Mouse (Mus musculus) urinary bladder, postnatal 36 days (tissue): ENCODE data around the gene Gmnn.

Experiments used
- DNase-seq, 2 experiments: peaks; one replicate each; pipeline ENCODE4 v3.0.0; 2022; ENCODE audit warnings: low spot score in 2 of 2, mixed read lengths in 1 of 2

The Gmnn gene

DNA sequence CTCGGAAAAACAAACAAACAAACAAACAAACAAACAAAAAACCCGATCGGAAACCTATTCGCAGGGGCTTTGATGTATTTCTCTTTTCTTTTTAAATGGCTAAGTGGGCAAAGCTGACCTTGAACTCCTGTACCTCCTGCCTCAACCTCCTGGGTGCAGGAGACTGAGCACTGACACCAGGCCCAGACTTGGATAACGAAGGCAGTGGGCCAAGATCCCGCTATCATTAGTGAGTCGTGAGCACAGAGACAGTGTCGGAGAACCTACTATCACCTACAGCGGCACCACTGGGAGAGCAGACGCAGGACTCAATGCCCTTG, 680 bp downstream of the Gmnn start:
- no peak for DNase-seq

DNA sequence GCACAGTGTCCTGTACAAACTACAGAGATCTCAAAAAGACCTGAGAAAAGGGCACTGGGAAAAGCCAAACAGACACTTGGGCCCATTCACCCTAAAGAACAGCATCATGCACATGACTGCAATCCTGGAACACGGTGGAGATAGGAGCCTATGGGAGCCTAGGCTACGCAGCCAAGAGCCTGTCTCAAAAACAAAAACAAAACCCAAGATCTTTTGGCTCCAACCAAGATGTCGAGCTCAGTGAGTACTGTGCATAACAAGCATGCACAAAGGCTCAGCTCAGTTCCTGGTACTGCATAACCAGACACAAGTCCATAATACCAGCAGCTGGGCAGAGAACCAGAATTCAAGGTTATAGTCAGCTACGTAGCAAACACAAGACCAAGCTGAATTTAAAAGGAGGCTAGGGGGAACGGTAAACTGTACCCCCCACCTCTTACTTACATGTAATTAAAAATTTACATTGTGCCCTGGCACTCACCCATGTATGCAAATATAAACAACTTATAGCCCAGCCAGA, 1.3 kb downstream of the Gmnn start:
- no peak for DNase-seq

- DNase-seq = no peak
Measured at GRCm38 (mm10) chr13:24759451-24759850, 2.3 kb downstream of the Gmnn start.

GRCm38 (mm10) chr13:24757820-24758564, 3.7 kb downstream of the Gmnn start:
- no peak for DNase-seq

GRCm38 (mm10) chr13:24756756-24757155, 5.0 kb downstream of the Gmnn start:
- DNase-seq = no peak

- peak; percentile 12 to 15 for DNase-seq
Measured at GRCm38 (mm10) chr13:24751396-24751795, 10.3 kb downstream of the Gmnn start.

- DNase-seq = no peak
Measured at GRCm38 (mm10) chr13:24750807-24751206, 10.9 kb downstream of the Gmnn start.

DNA sequence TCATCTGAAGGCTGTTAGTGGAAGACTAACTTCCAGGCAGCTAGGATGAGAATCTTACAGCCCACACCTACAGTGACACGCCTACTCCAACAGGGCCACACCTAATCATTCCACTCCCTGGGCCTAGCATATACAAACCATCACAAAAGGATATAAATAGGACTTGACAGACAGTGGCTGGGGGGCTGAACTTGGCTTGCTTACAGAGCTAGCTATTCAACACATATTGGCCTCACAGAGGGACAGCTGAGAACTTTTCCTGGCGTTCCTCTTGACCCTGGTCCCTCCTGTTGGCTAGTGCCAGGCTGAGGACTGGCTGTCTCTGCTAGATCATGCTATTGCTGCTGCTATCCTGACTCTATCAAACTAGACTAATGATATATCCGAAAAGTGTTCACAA, 13.9 kb downstream of the Gmnn start:
- DNase-seq = no peak

DNA sequence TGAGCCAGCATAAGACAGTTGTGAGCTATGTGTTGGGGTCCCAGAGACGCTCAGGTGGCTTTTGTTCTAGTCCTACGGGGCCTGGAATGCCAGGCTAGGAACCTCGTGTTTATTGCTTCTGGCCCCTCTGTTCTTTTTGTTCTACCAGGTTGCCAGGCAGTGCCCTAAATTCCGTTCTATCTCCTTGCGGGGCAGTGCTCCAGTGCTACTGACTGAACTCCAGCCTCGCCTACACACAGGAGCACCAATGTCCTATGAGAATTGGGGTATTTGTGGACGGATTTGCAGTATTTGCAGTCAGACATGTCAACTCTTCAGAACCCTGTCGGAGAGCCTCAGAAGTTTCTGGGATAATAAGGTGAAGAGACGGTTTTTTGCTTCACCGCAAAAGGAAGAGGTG, 20.7 kb downstream of the Gmnn start, which contains the start of gene Armh2:
Armh2 (plus strand) TSS at position 205 of the 400 bp plus-strand sequence.
- no peak for DNase-seq

DNA sequence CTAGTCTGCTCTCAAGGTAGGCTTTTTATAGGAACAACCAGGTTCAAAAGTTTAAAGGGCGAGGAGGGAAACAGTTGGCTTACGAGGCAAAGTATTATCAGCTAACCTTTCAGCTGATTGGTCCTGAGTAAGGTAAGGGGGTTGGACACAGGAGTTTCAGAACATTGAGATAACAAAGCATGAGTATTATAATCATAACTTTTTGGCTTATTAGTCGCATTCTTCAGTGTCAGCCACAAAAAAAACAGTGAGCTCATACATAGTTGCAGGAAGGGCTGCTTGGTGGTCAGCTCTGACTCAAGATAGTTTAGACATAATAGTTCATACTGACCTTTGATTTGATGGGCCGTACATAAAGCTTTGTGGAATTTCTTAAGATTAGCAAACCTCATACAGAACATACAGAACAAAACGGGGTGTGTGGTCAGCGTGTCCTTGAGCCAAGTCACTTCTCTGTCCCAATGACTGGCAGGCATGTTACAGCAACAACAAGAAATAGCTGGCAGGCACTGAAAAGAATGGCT, 26.1 kb downstream of the Gmnn start:
- DNase-seq = no peak

DNA sequence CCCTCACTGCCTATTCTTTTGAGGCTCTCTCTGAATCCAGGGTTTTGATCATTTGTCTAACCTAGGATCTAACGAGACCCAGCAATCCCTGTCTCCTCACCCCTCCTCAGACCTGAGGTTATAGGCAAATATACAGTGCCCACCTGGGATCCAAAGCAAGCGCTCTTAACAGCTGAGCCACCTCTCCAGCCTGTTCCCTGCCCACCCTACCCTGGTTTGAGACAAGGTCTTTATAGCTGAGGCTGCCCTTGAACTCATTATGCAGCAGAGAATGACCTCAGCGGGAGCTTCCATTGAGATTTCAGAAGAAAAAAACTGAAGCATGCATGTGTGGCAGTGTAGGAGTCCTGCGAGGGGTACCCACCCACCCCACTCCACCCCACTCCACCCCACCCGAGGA, 27.2 kb downstream of the Gmnn start:
- DNase-seq = no peak

GRCm38 (mm10) chr13:24729128-24729527, 32.6 kb downstream of the Gmnn start:
- no peak for DNase-seq

- DNase-seq = no peak
Measured at GRCm38 (mm10) chr13:24724395-24724759, 37.3 kb downstream of the Gmnn start.

DNA sequence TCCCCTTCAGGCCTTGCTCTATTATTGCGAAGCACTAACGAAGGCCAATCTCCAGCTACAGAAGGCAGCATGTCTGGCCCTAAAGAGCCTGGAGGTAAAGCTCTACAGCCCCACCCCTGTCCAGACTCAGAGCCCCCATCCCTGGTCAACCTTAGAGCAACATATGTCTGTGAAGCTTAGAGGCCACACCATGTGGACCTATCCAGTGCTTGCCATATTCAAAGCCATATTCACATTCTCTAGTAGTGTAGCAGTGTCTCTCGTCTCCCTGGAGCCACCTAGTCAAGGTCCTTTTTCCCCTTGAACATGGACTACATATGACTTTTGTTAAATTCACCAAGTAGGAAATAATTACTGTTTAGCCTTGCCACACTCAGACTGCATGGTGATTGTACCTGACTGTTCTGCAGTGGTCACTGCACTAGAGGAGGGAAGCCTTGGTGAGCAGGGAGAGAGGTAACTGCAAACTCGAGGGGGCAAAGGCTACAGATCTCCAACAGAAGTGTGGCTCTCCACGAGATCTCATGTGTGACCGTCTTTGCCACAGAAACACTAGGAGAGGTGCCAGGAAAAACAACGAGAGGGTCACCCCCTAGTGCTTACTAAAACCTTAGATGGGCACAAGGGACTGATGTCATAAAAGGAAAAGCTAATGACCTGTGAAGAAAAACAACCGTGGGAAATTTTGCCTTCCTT, 37.9 kb downstream of the Gmnn start:
- no peak for DNase-seq

GRCm38 (mm10) chr13:24721502-24721901, 40.2 kb downstream of the Gmnn start:
- DNase-seq = no peak

DNA sequence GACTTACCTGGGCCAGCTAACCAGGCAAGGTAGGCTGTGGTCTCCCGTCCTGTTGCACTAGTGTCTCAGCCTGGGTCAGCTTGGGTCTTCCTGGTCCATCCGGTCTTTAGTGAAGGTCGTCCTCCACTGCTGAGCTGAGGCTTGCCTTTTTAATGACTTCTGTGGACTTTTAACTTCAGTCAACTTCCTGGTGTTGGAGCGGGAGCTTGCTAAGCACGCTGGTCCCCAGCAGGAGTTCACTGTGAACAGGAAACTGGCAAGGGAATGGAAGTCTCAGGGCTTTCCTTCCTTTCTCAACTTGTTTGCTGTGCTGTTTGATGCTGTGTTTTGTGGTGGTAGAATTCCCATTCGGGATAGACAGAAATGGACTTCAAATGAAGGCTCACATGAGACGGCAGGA, 44.0 kb downstream of the Gmnn start:
- DNase-seq = no peak

GRCm38 (mm10) chr13:24716441-24716840, 45.3 kb downstream of the Gmnn start:
- no peak for DNase-seq

DNA sequence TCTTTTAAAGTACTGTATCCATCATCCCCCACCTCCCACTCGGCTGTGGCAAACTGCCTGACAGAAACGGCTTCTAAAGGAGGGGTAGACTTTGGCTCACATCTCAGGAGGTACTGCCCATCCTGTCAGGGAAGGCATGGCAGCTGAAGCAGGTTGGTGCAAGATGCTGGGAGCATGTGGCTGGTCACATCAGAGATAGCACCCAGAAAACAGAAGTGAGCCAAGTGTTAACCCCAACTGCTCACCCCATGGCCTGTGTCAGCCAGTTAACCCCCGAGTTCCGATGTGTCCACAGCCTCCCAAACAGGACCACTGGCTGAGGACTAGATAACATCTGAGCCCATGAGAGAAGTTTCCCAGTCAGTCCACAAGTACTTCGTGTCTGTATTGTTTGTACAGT, 46.1 kb downstream of the Gmnn start:
- no peak for DNase-seq

GRCm38 (mm10) chr13:24714360-24714885, 47.3 kb downstream of the Gmnn start:
- DNase-seq = no peak

GRCm38 (mm10) chr13:24713434-24714000, 48.2 kb downstream of the Gmnn start:
- DNase-seq = peak; percentile 84 to 89

GRCm38 (mm10) chr13:24712581-24713130, 49.1 kb downstream of the Gmnn start:
- no peak for DNase-seq

GRCm38 (mm10) chr13:24710968-24711367, 50.8 kb downstream of the Gmnn start:
- DNase-seq = no peak
